Mouse (Mus musculus) embryonic facial prominence, embryonic 15.5 days (tissue): ENCODE measurements around the gene Eps15l1. TPM values are rescaled to one million over a fixed set of nuclear protein-coding genes. Genes with fewer than 3 reads are reported as not detected.

Experiments
- ATAC-seq: fragments of 200-750 bp; cut with Nextera tagmentation; 2 replicates; pipeline ENCODE4 v1.8.0; 2017; ENCODE audit warnings: low read depth, moderate TSS enrichment; ENCODE audit not compliant: insufficient number of reproducible peaks, low FRiP score, low TSS enrichment
- H3K27ac ChIP-seq: fragments of 300-500 bp; sonication (generic); replicated peaks from 2 replicates; pipeline ENCODE4 v1.5.1; 2015; ENCODE audit warnings: mild to moderate bottlenecking, inconsistent platforms
- H3K27me3 ChIP-seq: fragments of 300-500 bp; sonication (generic); 2 replicates; pipeline ENCODE4 v1.6.1; 2015; ENCODE audit warnings: inconsistent platforms
- H3K36me3 ChIP-seq: fragments of 300-500 bp; sonication (generic); 2 replicates; pipeline ENCODE4 v1.6.1; 2015; ENCODE audit warnings: mild to moderate bottlenecking, inconsistent platforms
- H3K4me1 ChIP-seq: fragments of 300-500 bp; sonication (generic); 2 replicates; pipeline ENCODE4 v1.6.1; 2015; ENCODE audit warnings: inconsistent platforms
- H3K4me2 ChIP-seq: fragments of 300-500 bp; sonication (generic); replicated peaks from 2 replicates; pipeline ENCODE4 v1.6.1; 2015; ENCODE audit warnings: mild to moderate bottlenecking, inconsistent platforms
- H3K4me3 ChIP-seq: fragments of 300-500 bp; sonication (generic); replicated peaks from 2 replicates; pipeline ENCODE4 v1.5.1; 2015; ENCODE audit warnings: mild to moderate bottlenecking, inconsistent platforms
- H3K9ac ChIP-seq: fragments of 300-500 bp; sonication (generic); 2 replicates; pipeline ENCODE4 v1.6.1; 2015; ENCODE audit warnings: inconsistent platforms
- H3K9me3 ChIP-seq: fragments of 300-500 bp; sonication (generic); replicated peaks from 2 replicates; pipeline ENCODE4 v1.6.1; 2016; ENCODE audit warnings: inconsistent platforms
- WGBS: fragments of 180-500 bp; shearing (Covaris S2); methylation state at CpG from one replicate; pipeline ENCODE4 v1.1.7; 2015; 5-methylcytosine and 5-hydroxymethylcytosine counted together
- polyA plus RNA-seq: library from polyadenylated mRNA; unstranded; fragments of >200 nt; fragmentation: Nextera tagmentation; extraction: Ambion mirVana; gene quantifications from 2 replicates; pipeline ENCODE4 v1.2.1, GENCODE M21; 2015

The Eps15l1 gene
- polyA plus RNA-seq, 1 experiment from 2014 or later: 56.6 TPM

- Histone ChIP-seq H3K9ac (no peak overlapping the region), H3K4me3 (no peak overlapping the region), H3K9me3 (no peaks in the 10 kb centered on the region), H3K27ac (no peak overlapping the region), H3K4me2 (no peak overlapping the region), H3K36me3 (peaks cover 85% of the 10 kb centered on the region), H3K27me3 (no peaks in the 10 kb centered on the region), H3K4me1 (0 out of 2 replicates have a peak, but pooled peaks cover 6% of the 10 kb centered on the region)
- WGBS: 100% methylated on average over 2 of the region's 2 CpGs
- no peak for ATAC-seq
These were observed 54.8 kb downstream of the Eps15l1 start for GRCm38 (mm10) chr8:72366435-72366834.

DNA sequence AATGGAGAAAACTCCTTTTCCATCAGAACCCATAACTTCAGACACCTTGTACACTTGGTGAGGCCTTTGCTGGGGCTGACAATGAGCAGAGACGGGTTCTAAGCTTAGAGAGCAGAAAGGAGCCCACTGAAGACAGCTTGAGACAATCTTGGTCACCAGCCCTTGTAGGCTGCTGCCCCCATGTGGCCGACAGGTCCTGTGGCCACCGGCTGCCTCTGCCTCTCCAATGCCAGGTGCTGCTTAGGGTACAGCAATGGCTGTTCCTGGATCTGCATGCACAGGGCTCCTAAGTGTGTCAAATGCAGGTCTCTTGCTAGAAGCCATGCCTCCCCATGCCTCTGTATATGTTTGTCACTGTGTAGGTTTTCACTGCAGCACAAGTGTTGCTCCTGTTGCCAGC is 55.4 kb downstream of the Eps15l1 start:
- Histone ChIP-seq H3K4me3 (no peak overlapping the region), H3K27me3 (no peaks in the 10 kb centered on the region), H3K9me3 (no peaks in the 10 kb centered on the region), H3K27ac (no peak overlapping the region), H3K9ac (no peak overlapping the region), H3K4me1 (0 out of 2 replicates have a peak, but pooled peaks cover 6% of the 10 kb centered on the region), H3K4me2 (no peak overlapping the region), H3K36me3 (peaks cover 80% of the 10 kb centered on the region)
- ATAC-seq: peak; percentile 48; the same call in 1 of the 2 replicates
- 22% methylated on average over 3 of the region's 3 CpGs for WGBS

DNA sequence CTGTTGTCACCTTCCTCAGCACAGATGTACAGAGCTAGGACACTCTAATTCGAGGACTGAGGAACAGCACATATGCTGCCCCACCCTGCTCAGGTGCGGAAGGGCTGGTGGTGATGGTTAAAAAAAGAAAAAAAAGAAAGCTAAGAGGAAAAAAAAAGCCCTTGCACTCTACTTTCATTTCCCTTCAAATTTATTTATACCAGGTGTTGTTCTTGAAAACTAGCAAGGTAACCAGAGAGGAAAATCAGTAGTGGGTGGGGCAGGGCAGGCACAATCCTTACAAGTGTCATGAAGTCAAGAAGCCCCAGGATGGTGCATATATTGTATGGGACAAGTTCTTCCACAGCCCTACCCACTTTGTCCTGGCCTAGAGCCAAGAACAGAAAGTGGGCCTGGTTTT is 56.2 kb downstream of the Eps15l1 start:
- no peak for ATAC-seq
- Histone ChIP-seq H3K27me3 (no peaks in the 10 kb centered on the region), H3K4me3 (no peak overlapping the region), H3K4me1 (0 out of 2 replicates have a peak, but pooled peaks cover 6% of the 10 kb centered on the region), H3K9me3 (no peaks in the 10 kb centered on the region), H3K9ac (no peak overlapping the region), H3K27ac (no peak overlapping the region; the same call in 1 of the 2 replicates), H3K4me2 (no peak overlapping the region), H3K36me3 (peaks cover 77% of the 10 kb centered on the region)
- WGBS: 76% methylated on average over 2 of the region's 2 CpGs

DNA sequence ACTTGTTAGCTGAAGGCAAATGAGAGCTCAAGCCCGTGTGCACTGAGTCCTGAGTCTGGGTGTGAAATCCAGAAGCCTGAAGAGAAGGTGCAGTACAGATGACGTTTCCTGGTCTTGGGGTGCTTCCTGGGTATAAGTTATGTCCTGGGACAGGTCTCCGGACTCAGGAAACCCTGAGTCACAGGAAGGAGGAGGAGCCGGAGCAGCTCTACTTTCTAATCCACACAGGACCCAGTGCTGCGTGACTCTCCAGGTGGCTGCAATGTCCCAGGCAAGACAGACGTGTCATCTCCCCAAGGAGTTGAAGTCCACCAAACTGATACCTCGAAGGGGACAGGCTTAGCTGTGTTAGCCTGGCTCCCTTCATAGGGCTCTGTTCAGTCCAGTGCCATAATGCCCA is 57.8 kb downstream of the Eps15l1 start:
- H3K4me1 ChIP-seq: 0 out of 2 replicates have a peak, but pooled peaks cover 6% of the 10 kb centered on the region
- no peak overlapping the region for H3K27ac ChIP-seq
- H3K36me3 ChIP-seq: peaks cover 77% of the 10 kb centered on the region
- H3K4me2 ChIP-seq: no peak overlapping the region
- H3K27me3 ChIP-seq: no peaks in the 10 kb centered on the region
- no peak overlapping the region for H3K4me3 ChIP-seq
- H3K9ac ChIP-seq: no peak overlapping the region
- WGBS: 83% methylated on average over 7 of the region's 7 CpGs
- no peak for ATAC-seq
- H3K9me3 ChIP-seq: no peaks in the 10 kb centered on the region

GRCm38 (mm10) chr8:72362754-72363153 is 58.5 kb downstream of the Eps15l1 start:
- Histone ChIP-seq H3K4me3 (no peak overlapping the region), H3K9me3 (no peaks in the 10 kb centered on the region), H3K4me2 (no peak overlapping the region), H3K9ac (no peak overlapping the region), H3K27me3 (no peaks in the 10 kb centered on the region), H3K4me1 (0 out of 2 replicates have a peak, but pooled peaks cover 6% of the 10 kb centered on the region), H3K27ac (no peak overlapping the region), H3K36me3 (peaks cover 77% of the 10 kb centered on the region)
- 88% methylated on average over 4 of the region's 4 CpGs for WGBS
- no peak for ATAC-seq

DNA sequence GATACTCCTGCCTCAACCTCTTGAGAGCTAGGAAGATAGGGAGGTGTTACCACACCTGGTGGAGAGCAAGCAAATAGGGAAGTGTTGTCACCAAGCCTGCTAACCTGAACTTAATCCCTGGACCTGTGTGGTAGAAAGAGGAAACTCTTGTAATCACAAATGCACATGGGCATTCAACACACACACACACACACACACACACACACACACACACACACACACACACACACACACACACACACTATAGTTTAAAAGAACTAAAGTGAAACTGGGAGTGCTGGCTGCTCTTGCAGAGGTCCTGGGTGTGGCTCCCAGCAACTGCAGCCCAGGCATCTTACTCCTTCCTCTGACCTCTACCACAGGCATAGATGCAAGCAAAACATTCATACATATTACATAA is 61.1 kb downstream of the Eps15l1 start:
- no peaks in the 10 kb centered on the region for H3K27me3 ChIP-seq
- H3K4me2 ChIP-seq: no peak overlapping the region
- H3K4me1 ChIP-seq: no peaks in the 10 kb centered on the region
- H3K36me3 ChIP-seq: peaks cover 84% of the 10 kb centered on the region
- H3K4me3 ChIP-seq: no peak overlapping the region
- no peaks in the 10 kb centered on the region for H3K9me3 ChIP-seq
- H3K27ac ChIP-seq: no peak overlapping the region
- ATAC-seq: no peak
- H3K9ac ChIP-seq: no peak overlapping the region

GRCm38 (mm10) chr8:72356593-72356992 is 64.7 kb downstream of the Eps15l1 start:
- ATAC-seq: no peak
- no peak overlapping the region for H3K9ac ChIP-seq
- peaks cover 73% of the 10 kb centered on the region for H3K36me3 ChIP-seq
- no peaks in the 10 kb centered on the region for H3K9me3 ChIP-seq
- WGBS: 86% methylated on average over 3 of the region's 3 CpGs
- no peaks in the 10 kb centered on the region for H3K27me3 ChIP-seq
- H3K4me3 ChIP-seq: no peak overlapping the region
- no peaks in the 10 kb centered on the region for H3K4me1 ChIP-seq
- no peak overlapping the region for H3K27ac ChIP-seq
- H3K4me2 ChIP-seq: no peak overlapping the region

GRCm38 (mm10) chr8:72354272-72354671 is 67.0 kb downstream of the Eps15l1 start:
- Histone ChIP-seq H3K4me1 (no peaks in the 10 kb centered on the region), H3K27ac (no peak overlapping the region), H3K9me3 (no peaks in the 10 kb centered on the region), H3K9ac (no peak overlapping the region), H3K4me3 (no peak overlapping the region), H3K27me3 (no peaks in the 10 kb centered on the region), H3K36me3 (peaks cover 60% of the 10 kb centered on the region), H3K4me2 (no peak overlapping the region)
- ATAC-seq: no peak
- WGBS: 67% methylated on average over 11 of the region's 11 CpGs

DNA sequence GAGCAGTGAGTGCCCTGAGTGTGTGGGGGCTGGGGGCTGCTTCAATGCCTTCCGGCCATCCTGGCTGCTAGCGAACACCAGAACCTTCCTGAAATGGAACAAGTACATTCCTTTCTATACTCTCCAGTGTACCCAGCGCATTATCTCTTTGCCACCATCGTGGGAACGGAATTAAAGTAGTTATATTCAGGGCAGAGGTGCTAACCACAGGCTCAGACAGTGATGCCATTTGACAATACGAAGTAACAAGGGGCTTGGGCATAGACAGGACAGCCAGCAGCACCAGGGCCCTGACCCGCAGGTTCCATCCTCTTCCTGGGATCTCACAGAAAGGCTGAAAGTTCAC is 67.6 kb downstream of the Eps15l1 start:
- no peak overlapping the region for H3K9ac ChIP-seq
- H3K27me3 ChIP-seq: no peaks in the 10 kb centered on the region
- WGBS: 89% methylated on average over 7 of the region's 7 CpGs
- no peaks in the 10 kb centered on the region for H3K9me3 ChIP-seq
- H3K36me3 ChIP-seq: peaks cover 54% of the 10 kb centered on the region
- H3K4me3 ChIP-seq: no peak overlapping the region
- ATAC-seq: no peak
- no peak overlapping the region for H3K4me2 ChIP-seq
- H3K27ac ChIP-seq: no peak overlapping the region
- no peaks in the 10 kb centered on the region for H3K4me1 ChIP-seq

- Histone ChIP-seq H3K9ac (no peak overlapping the region), H3K4me3 (no peak overlapping the region), H3K27me3 (no peaks in the 10 kb centered on the region), H3K4me1 (no peaks in the 10 kb centered on the region), H3K9me3 (no peaks in the 10 kb centered on the region), H3K36me3 (peaks cover 49% of the 10 kb centered on the region), H3K27ac (no peak overlapping the region), H3K4me2 (no peak overlapping the region)
- no peak for ATAC-seq
- 81% methylated on average over 8 of the region's 8 CpGs for WGBS
These were observed 68.1 kb downstream of the Eps15l1 start for GRCm38 (mm10) chr8:72352951-72353699.

DNA sequence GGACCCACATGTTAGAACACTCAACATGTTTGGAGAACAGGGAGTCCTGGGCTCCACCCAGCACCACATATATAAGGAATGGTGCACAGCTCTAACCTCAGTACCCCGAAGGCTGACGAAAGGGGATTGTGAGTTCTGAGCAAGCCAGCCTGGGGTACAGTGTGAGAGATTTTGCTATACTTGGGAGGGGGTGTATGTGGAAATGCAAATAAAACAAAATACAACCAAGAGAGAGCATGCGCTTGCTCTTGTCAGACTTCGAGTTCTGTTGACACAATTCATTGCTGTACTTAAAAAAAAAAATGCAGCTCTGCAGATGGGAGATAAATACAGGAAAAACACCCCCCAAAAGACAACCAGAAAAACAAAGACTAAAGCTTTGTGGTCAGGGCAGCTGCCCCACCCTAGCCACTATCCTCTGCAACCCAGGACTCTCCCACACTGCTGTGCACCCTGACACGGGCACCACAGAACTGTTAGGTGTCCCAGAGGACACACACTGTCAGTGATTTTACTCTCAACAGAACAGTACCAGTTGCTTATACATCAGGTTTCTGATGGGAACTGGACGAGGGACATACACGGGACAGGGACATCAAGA is 69.8 kb downstream of the Eps15l1 start:
- WGBS: 87% methylated on average over 7 of the region's 7 CpGs
- Histone ChIP-seq H3K27ac (no peak overlapping the region; the same call in 1 of the 2 replicates), H3K36me3 (peaks cover 36% of the 10 kb centered on the region)

More for the DNA sequence above, 69.8 kb downstream of the Eps15l1 start:
- H3K27me3 ChIP-seq: no peaks in the 10 kb centered on the region
- H3K9ac ChIP-seq: no peak overlapping the region
- H3K4me1 ChIP-seq: no peaks in the 10 kb centered on the region
- no peak overlapping the region for H3K4me2 ChIP-seq
- ATAC-seq: no peak
- H3K4me3 ChIP-seq: no peak overlapping the region
- no peaks in the 10 kb centered on the region for H3K9me3 ChIP-seq
